Mouse (Mus musculus): ENCODE data around the gene Shisal1. TPM values are rescaled to one million over a fixed set of nuclear protein-coding genes. Genes with fewer than 3 reads are reported as not detected.

Shisal1 gene
- total RNA-seq, 2 experiments from 2014 or later = 45.8 to 57.1 TPM

GRCm38 (mm10) chr15:84433586-84434185 lies 13.2 kb downstream of the Shisal1 start:
- no peak for DNase-seq (ENCODE audit: low spot score in 2 of 2)
- intact Hi-C loops (cut with DNase I) = no loop called here

DNA sequence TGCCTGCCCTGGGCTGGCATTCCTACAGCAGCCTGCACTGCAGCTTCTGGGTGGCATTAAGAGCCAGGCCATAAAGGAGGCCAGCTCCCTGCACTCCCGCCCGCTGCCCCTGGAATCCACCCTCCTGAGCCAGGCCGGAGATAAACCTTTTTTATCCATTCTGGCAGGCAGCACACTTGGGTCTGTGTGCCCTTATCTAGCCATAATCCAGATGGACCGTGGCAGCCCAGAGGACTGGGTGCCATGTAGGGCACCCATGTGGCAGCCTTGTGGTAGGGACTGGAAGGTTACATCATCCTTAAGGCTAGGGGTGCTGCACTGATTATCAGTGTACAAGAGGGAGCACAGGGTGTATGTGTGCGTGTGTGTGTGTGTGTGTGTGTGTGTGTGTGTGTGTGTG lies 16.4 kb downstream of the Shisal1 start:
- no peak for DNase-seq (ENCODE audit: low spot score in 2 of 2)
- intact Hi-C loops (cut with DNase I) = no loop called here

DNA sequence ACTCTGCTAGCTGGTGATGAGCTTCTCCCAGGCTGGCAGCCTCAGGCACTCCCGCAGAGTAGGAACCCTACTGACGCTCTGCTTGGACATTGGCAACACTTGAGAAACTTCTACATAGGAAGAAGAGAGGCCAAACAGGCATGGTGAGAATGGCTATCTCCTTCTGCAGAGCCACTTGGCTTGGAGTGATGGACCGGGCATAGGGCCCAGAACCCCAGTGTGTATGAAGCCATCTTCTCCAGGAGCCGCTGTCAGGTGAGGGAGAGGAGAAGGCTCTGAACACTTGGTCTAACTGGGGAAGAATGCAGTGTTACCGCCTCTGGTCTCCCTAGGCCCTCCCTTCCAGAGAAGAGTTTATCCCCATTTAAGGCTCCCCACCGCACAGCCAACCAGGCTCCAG lies 19.3 kb downstream of the Shisal1 start:
- DNase-seq (ENCODE audit: low spot score in 2 of 2) = no peak
- intact Hi-C loops (cut with DNase I) = no loop called here

DNA sequence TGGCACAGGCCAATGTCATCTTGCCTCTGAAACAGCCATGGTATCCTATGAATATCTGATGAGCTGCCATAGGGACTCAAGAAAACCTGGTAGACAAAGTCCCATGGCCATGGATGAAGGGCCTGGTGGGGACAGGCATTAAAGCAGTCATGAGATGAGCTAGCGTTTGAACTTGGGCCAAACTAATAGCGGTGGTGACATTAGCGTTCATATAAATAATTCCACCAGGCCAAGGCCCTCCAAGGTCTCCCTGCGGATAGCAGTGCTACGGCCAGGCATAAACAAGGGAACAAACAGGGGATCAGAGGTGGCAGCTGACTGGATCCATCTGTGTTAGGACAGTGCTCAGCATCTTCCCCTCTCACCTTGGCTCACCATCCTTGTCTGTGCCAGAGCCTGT lies 21.2 kb downstream of the Shisal1 start:
- intact Hi-C loops (cut with DNase I) = no loop called here
- DNase-seq (ENCODE audit: low spot score in 2 of 2) = no peak

DNA sequence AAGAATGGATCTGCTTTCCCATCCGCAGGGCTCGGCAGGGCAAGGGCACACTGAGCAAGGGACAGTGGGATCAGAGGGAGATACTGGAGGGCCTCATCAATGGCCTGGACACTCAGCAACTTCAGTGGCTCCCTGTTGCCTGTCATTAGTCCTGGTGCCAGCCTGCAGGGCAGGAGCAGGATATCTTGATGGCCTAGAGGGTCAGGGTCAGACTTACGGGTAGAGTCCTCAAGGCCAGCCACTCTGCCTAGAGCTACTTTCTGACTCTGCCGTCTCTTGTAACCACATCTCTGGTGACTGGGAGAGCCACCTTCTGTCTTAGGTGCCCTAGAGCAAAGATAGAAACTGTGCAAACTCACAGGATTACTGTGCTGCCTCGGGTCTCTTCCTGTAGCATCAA lies 23.1 kb downstream of the Shisal1 start:
- intact Hi-C loops (cut with DNase I) = no loop called here

DNA sequence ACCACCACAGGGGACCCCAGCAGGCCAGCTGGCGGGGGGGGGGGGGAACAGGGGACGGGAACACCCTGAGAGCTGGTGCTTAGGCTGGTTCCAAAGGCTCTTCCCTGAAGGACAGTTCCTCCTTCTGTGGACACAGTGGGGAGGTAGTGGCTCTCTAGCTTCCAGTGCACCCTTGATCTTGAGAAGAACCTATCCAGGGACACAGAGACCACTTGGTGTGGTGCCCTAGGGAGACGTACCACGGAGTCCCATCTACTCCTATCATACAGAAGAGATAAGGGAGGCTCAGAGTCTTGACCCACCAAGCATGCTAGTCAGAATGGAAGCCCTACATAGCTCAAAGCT lies 28.7 kb downstream of the Shisal1 start:
- no peak for DNase-seq (ENCODE audit: low spot score in 2 of 2)
- intact Hi-C loops (cut with DNase I) = no loop called here

More for the DNA sequence above, 23.1 kb downstream of the Shisal1 start:
- DNase-seq (ENCODE audit: low spot score in 2 of 2) = no peak

- intact Hi-C loops (cut with DNase I) = no loop called here
- DNase-seq (ENCODE audit: low spot score in 2 of 2) = no peak
These were observed 29.2 kb downstream of the Shisal1 start for GRCm38 (mm10) chr15:84417592-84418265.

DNA sequence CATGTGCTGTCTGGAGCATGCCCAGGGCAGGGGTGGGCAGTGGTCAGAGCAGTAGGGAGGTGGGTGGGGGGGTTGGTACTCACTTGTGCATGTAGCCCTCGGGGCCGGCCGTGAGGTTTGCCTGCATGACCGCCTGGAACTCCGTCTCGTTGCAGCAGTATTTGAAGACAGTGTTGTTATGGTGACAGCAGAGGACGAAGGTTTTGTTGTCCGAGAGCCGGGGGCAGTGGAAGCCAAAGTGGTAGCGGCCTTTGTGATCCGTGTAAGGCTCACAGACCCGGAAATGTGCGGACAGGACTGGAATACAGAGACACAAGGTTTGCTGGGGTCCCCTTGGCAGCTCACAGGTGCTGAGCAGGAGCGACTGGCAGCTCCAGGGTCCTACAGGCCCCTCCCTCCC lies 29.9 kb downstream of the Shisal1 start:
- intact Hi-C loops (cut with DNase I) = no loop called here

GRCm38 (mm10) chr15:84414040-84414848 lies 32.7 kb downstream of the Shisal1 start:
- peak; percentile 74 to 80 for DNase-seq (ENCODE audit: low spot score in 2 of 2)
- intact Hi-C loops (cut with DNase I) = loop anchor here (5.0 kb wide), 1 partner anchor 113 kb away; no protein-coding TSS in a partner anchor

More for the DNA sequence above, 29.9 kb downstream of the Shisal1 start:
- no peak for DNase-seq (ENCODE audit: low spot score in 2 of 2)

GRCm38 (mm10) chr15:84412409-84412808 lies 34.5 kb downstream of the Shisal1 start:
- intact Hi-C loops (cut with DNase I) = loop anchor here (5.0 kb wide), 1 partner anchor 115 kb away; no protein-coding TSS in a partner anchor

GRCm38 (mm10) chr15:84410052-84410451 lies 36.8 kb downstream of the Shisal1 start:
- intact Hi-C loops (cut with DNase I) = loop anchor here (5.0 kb wide), 1 partner anchor 117 kb away; no protein-coding TSS in a partner anchor
- no peak for DNase-seq (ENCODE audit: low spot score in 2 of 2)

More at GRCm38 (mm10) chr15:84412409-84412808, 34.5 kb downstream of the Shisal1 start:
- DNase-seq (ENCODE audit: low spot score in 2 of 2) = no peak

- DNase-seq (ENCODE audit: low spot score in 2 of 2) = peak; percentile 44 to 66
- intact Hi-C loops (cut with DNase I) = no loop called here
These were observed 38.3 kb downstream of the Shisal1 start for GRCm38 (mm10) chr15:84408576-84408975.

- intact Hi-C loops (cut with DNase I) = no loop called here
- DNase-seq (ENCODE audit: low spot score in 2 of 2) = no peak
These were observed 41.1 kb downstream of the Shisal1 start for GRCm38 (mm10) chr15:84405759-84406158.

GRCm38 (mm10) chr15:84403454-84404113 lies 43.3 kb downstream of the Shisal1 start:
- DNase-seq (ENCODE audit: low spot score in 2 of 2) = no peak
- intact Hi-C loops (cut with DNase I) = no loop called here

- no peak for DNase-seq (ENCODE audit: low spot score in 2 of 2)
- intact Hi-C loops (cut with DNase I) = no loop called here
These were observed 48.3 kb downstream of the Shisal1 start for GRCm38 (mm10) chr15:84398617-84399016.

DNA sequence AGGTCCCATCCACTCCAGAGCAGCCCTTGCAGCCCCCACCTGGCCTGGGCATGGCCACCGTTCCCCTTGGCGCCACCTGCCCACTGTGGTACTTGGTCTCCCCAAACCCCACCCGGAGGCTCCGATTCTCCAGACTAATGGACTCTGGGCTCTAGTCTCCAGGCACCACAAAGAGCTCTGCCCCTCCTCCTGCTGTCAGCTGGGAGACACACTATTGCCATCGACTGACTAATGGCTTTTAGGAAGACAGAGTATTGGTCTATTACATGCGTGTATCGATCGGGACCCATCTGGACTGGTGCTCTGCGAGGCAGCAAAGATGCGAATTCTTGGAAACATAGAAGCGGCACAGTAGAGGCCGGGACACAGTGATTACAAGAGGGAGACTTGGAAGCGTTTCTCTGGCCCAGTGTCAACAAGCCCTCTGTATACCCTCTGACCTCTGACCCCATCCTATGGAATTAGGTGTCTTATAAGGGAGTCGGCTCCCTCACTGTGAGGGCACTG lies 49.2 kb downstream of the Shisal1 start:
- no peak for DNase-seq (ENCODE audit: low spot score in 2 of 2)
- intact Hi-C loops (cut with DNase I) = no loop called here

- intact Hi-C loops (cut with DNase I) = no loop called here
These were observed 51.4 kb downstream of the Shisal1 start for GRCm38 (mm10) chr15:84395341-84396067.

DNA sequence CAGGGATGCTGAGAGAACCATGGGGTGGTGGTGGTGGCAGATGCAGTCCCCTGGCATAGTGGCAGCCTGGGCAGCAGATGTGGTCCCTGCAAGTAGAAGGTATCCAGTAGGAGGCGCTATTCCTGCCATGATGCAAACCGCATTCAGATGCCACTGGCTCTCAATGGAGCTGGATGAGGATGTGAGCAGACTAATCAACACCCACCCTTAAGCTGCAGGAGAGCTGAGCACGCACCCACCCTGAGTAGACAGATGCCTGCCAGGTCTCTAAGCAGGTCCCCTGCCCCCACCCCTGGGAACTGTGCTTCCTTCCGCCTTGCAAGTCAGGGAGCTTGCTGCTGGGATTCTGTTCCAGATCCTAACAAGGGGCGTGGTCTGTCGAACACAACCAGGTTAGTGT lies 53.6 kb downstream of the Shisal1 start:
- DNase-seq (ENCODE audit: low spot score in 2 of 2) = peak in 1 of 2 experiments; percentile 54
- intact Hi-C loops (cut with DNase I) = no loop called here

More at GRCm38 (mm10) chr15:84395341-84396067, 51.4 kb downstream of the Shisal1 start:
- no peak for DNase-seq (ENCODE audit: low spot score in 2 of 2)

GRCm38 (mm10) chr15:84392840-84393239 lies 54.1 kb downstream of the Shisal1 start:
- DNase-seq (ENCODE audit: low spot score in 2 of 2) = no peak
- intact Hi-C loops (cut with DNase I) = no loop called here
